Mouse (Mus musculus) lung, postnatal 0 days (tissue): ENCODE results near the gene Tmem198b. TPM values are rescaled to one million over a fixed set of nuclear protein-coding genes. Genes with fewer than 3 reads are reported as not detected.

Experiments used
- ATAC-seq: fragments of 200-750 bp; cut with Nextera tagmentation; 2 replicates; pipeline ENCODE4 v1.8.0; 2017; ENCODE audit warnings: moderate library complexity
- DNase-seq: peaks from one replicate; pipeline ENCODE4 v3.0.0-alpha.2; 2016; ENCODE audit warnings: low spot score
- H3K27ac ChIP-seq: fragments of 300-500 bp; sonication (generic); 2 replicates; pipeline ENCODE4 v1.5.1; 2014; ENCODE audit warnings: antibody characterized with exemption, mild to moderate bottlenecking, low read length, mixed read lengths
- H3K27me3 ChIP-seq: fragments of 300-500 bp; sonication (generic); replicated peaks from 2 replicates; pipeline ENCODE4 v1.6.1; 2014; ENCODE audit warnings: low read length, mixed read lengths; ENCODE audit not compliant: insufficient read depth
- H3K36me3 ChIP-seq: fragments of 300-500 bp; sonication (generic); 2 replicates; pipeline ENCODE4 v1.6.1; 2014; ENCODE audit warnings: low read length, mixed read lengths; ENCODE audit not compliant: insufficient read depth
- H3K4me1 ChIP-seq: fragments of 300-500 bp; sonication (generic); 2 replicates; pipeline ENCODE4 v1.6.1; 2014; ENCODE audit warnings: antibody characterized with exemption, low read depth, low read length, mixed read lengths; ENCODE audit not compliant: insufficient read depth
- H3K4me2 ChIP-seq: fragments of 300-500 bp; sonication (generic); replicated peaks from 2 replicates; pipeline ENCODE4 v1.6.1; 2014; ENCODE audit warnings: low read depth, mild to moderate bottlenecking, low read length, moderate library complexity, mixed read lengths
- H3K4me3 ChIP-seq: fragments of 300-500 bp; sonication (generic); 2 replicates; pipeline ENCODE4 v1.5.1; 2014; ENCODE audit warnings: low read depth, low read length
- H3K9ac ChIP-seq: fragments of 300-500 bp; sonication (generic); replicated peaks from 2 replicates; pipeline ENCODE4 v1.6.1; 2014; ENCODE audit warnings: low read depth, mild to moderate bottlenecking
- H3K9me3 ChIP-seq: fragments of 300-500 bp; sonication (generic); 2 replicates; pipeline ENCODE4 v1.6.1; 2016; ENCODE audit warnings: low read length, mixed read lengths
- CTCF ChIP-seq: IDR thresholded peaks from 2 replicates; pipeline ENCODE4 v1.5.1; 2016; ENCODE audit warnings: antibody characterized with exemption, mild to moderate bottlenecking
- EP300 ChIP-seq: IDR thresholded peaks from 2 replicates; pipeline ENCODE4 v1.6.1; 2016; ENCODE audit warnings: antibody characterized with exemption, mild to moderate bottlenecking, control low read depth
- WGBS: fragments of 180-500 bp; shearing (Covaris S2); extraction: QIAGEN DNeasy Blood & Tissue Kit; methylation state at CpG from one replicate; pipeline ENCODE4 v1.1.7; 2014; 5-methylcytosine and 5-hydroxymethylcytosine counted together
- polyA plus RNA-seq: library from polyadenylated mRNA; unstranded; fragments of >200 nt; fragmentation: Nextera tagmentation; extraction: Ambion mirVana; gene quantifications from 2 replicates; pipeline ENCODE4 v1.2.1, GENCODE M21; 2015

Gene Tmem198b
- polyA plus RNA-seq, 1 experiment from 2014 or later: 13.6 TPM

DNA sequence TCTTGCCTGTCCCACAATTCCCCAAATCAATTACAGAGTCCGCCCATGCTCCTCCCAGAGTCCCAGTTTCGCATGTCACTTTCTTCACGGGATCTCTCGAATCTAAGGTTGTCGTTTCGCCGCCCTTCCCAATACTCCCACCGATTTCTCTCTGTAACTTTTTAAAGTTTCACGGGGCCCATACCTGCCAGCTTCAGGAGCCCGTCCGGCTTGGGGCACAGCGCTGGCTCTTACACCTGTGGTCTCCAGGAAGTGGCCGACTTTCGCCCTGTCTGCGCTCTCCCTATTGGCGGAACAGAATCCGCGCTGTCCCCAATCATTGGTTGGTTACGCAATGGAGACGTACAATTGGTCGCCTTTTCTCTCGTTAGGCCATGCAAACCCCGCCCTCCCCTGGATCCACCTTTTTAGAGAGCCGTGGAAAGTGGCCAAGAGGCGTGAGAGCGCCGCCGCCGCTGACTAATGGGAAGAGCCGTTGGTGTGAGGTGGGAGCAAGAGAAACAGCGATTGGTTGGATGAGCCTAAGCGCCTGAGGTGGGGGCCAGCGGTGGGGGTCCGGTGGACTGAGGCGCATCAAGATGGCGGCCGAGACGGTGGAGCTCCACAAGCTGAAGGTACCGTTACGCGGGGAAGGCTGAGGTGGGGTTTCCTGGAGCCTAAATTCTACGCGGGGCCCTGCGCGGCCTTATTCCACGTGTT, 17.3 kb upstream of the Tmem198b start, which contains the start of gene Ormdl2:
Ormdl2 (minus strand) TSS at position 288 of the 699 bp plus-strand sequence.
- peak within 1 kb of the TSS; percentile 75 for H3K9ac ChIP-seq
- H3K36me3 ChIP-seq: peaks cover 16% of the 10 kb centered on the region; the same call in 1 of the 2 replicates
- peak within 1 kb of the TSS; percentile 68 for H3K4me2 ChIP-seq
- DNase-seq: peak; percentile 100
- H3K9me3 ChIP-seq: no peaks in the 10 kb centered on the region
- no peaks in the 10 kb centered on the region for H3K27me3 ChIP-seq
- WGBS: under 1% methylated on average over 46 of the region's 46 CpGs
- peak within 1 kb of the TSS; percentile 62; the same call in 1 of the 2 replicates for H3K27ac ChIP-seq
- peak; percentile 99 for ATAC-seq
- peak; percentile 26 for TF ChIP-seq CTCF
- peak; percentile 80 for TF ChIP-seq EP300
- peak within 1 kb of the TSS; percentile 63 for H3K4me3 ChIP-seq
- H3K4me1 ChIP-seq: peaks cover 6% of the 10 kb centered on the region; the same call in 1 of the 2 replicates

- Histone ChIP-seq H3K4me2 (no peak overlapping the region), H3K36me3 (peaks cover 16% of the 10 kb centered on the region; the same call in 1 of the 2 replicates), H3K27me3 (no peaks in the 10 kb centered on the region), H3K27ac (no peak overlapping the region), H3K4me3 (no peak overlapping the region), H3K9ac (no peak overlapping the region), H3K9me3 (no peaks in the 10 kb centered on the region), H3K4me1 (peaks cover 6% of the 10 kb centered on the region; the same call in 1 of the 2 replicates)
- 75% methylated on average over 4 of the region's 4 CpGs for WGBS
- TF ChIP-seq CTCF (no peak), EP300 (no peak)
- ATAC-seq: no peak
- DNase-seq: no peak
Measured at GRCm38 (mm10) chr10:128820217-128820616, 16.0 kb upstream of the Tmem198b start.

DNA sequence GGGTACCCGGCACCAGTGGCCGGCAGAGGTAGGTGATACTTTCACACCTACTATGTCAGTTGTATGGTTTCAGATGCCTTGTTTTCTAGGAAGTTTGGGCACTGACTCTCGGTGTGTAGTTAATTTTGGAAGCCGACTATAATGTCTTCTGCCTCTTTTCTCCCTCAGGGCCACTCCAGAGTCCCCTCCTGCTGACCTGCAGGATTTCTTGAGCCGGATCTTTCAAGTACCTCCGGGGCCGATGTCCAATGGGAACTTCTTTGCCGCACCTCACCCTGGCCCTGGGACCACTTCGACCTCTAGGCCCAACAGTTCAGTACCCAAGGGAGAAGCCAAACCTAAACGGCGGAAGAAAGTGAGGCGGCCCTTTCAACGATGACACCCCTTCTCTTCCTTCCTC, 12.9 kb upstream of the Tmem198b start, which contains the start of gene Sarnp:
Sarnp (plus strand) TSS at position 301 of the 400 bp plus-strand sequence.
- no peak within 1 kb of the TSS for H3K4me3 ChIP-seq
- TF ChIP-seq CTCF (no peak), EP300 (no peak)
- H3K9ac ChIP-seq: no peak within 1 kb of the TSS
- no peak within 1 kb of the TSS for H3K4me2 ChIP-seq
- no peak within 1 kb of the TSS for H3K27ac ChIP-seq
- DNase-seq: no peak
- 82% methylated on average over 13 of the region's 13 CpGs for WGBS
- no peak for ATAC-seq
- H3K27me3 ChIP-seq: no peaks in the 10 kb centered on the region
- H3K4me1 ChIP-seq: no peaks in the 10 kb centered on the region
- H3K36me3 ChIP-seq: peaks cover 24% of the 10 kb centered on the region; the same call in 1 of the 2 replicates
- no peaks in the 10 kb centered on the region for H3K9me3 ChIP-seq

DNA sequence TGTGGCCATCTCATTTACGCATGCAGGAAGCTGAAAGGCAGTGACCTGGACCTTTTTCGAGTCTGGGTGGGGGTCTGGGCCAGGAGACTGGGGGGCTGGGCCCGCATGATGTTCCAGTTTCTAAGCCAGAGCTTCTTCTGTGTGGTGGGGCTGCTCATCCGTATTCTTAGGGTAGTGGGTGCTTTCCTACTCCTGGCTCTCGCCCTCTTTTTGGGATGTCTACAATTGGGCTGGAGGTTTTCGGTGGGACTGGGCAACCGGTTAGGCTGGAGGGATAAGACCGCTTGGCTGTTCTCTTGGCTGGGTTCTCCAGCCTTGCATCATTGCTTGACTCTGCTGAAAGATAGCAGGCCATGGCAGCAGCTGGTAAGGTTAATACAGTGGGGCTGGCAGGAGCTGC, 2.8 kb upstream of the Tmem198b start:
- no peak overlapping the region for H3K27ac ChIP-seq
- no peaks in the 10 kb centered on the region for H3K27me3 ChIP-seq
- H3K9me3 ChIP-seq: no peaks in the 10 kb centered on the region
- H3K9ac ChIP-seq: peak overlapping the region; percentile 13; the same call in 1 of the 2 replicates
- ATAC-seq (no peak), DNase-seq (no peak)
- H3K36me3 ChIP-seq: no peaks in the 10 kb centered on the region
- H3K4me2 ChIP-seq: peak overlapping the region; percentile 79
- H3K4me3 ChIP-seq: no peak overlapping the region
- WGBS: 87% methylated on average over 8 of the region's 8 CpGs
- TF ChIP-seq CTCF (no peak), EP300 (no peak)
- H3K4me1 ChIP-seq: peaks cover 33% of the 10 kb centered on the region

DNA sequence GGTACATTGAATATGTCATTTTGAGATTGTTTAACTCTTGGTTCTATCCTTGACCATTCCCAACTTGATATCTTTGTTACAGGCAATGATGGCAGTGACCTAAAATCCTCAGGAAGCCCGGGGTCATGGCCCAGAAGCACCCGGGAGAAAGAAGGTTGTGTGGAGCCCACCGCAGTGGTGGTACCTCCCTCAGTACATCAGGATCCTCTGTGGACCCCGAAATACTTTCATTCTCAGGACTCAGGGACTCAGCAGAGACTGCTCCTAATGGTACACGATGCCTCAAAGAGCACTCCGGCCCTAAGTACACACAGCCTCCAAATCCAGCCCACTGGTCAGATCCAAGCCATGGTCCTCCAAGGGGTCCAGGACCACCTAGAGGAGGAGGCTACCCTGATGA, 1.9 kb upstream of the Tmem198b start:
- TF ChIP-seq EP300 (no peak), CTCF (no peak)
- DNase-seq (no peak), ATAC-seq (no peak)
- Histone ChIP-seq H3K36me3 (peaks cover 1% of the 10 kb centered on the region; the same call in 1 of the 2 replicates), H3K9ac (peak overlapping the region; percentile 51), H3K4me1 (peaks cover 33% of the 10 kb centered on the region), H3K9me3 (no peaks in the 10 kb centered on the region), H3K27me3 (no peaks in the 10 kb centered on the region), H3K4me3 (peak overlapping the region; percentile 73), H3K4me2 (peak overlapping the region; percentile 79), H3K27ac (peak overlapping the region; percentile 91; the same call in 1 of the 2 replicates)
- 48% methylated on average over 6 of the region's 6 CpGs for WGBS

- Histone ChIP-seq H3K27me3 (no peaks in the 10 kb centered on the region), H3K4me3 (peak overlapping the region; percentile 73), H3K9ac (peak overlapping the region; percentile 57), H3K36me3 (peaks cover 7% of the 10 kb centered on the region; the same call in 1 of the 2 replicates), H3K4me1 (peaks cover 33% of the 10 kb centered on the region), H3K4me2 (peak overlapping the region; percentile 79), H3K9me3 (no peaks in the 10 kb centered on the region), H3K27ac (peak overlapping the region; percentile 91)
- peak; percentile 99 for DNase-seq
- ATAC-seq: peak; percentile 94
- no peak for TF ChIP-seq EP300
- peak; percentile 54 for TF ChIP-seq CTCF
- WGBS: under 1% methylated on average over 60 of the region's 70 CpGs
Measured at GRCm38 (mm10) chr10:128805092-128806000, 1.2 kb upstream of the Tmem198b start.
